Comparison of ENCODE assay signal across 29 mouse cellular contexts in the genomic region with DNA sequence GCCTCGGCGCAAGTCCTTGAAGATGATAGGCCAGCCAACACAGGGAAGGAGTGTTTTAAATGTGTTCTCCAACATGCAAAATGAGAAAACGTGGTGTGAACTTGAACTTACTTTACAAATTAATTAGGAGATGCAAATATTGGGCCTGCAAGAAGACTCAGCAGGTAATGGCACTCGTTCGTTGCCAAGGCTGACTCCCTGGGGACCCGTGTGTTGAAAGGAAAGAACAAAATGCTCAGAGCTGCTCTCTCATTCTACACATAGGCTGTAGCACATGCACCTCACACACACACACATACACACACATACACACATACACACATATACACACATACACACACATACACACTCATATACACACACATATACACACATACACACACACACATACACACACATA.
DNase-seq lines count a peak whose midpoint lies in the region; ATAC-seq lines count a peak whose summit lies in the region.
"Had no signal": no experiment of that assay in that cellular context is flagged by ENCODE, and none has a peak within 500 bp of the region (broad histone marks: within the 10 kb centered on the region; RNA-seq: fewer than 3 reads in every experiment).

No protein-coding gene starts in this region.

- no peak overlapping the region for H3K4me2 ChIP-seq in hindbrain, embryonic 15.5 days
- H3K4me2 ChIP-seq in hindbrain, embryonic 14.5 days (replicated peaks) = no peak overlapping the region
- no peak overlapping the region for H3K4me2 ChIP-seq in midbrain, embryonic 14.5 days (ENCODE audit: low read length)
- no peak overlapping the region for H3K4me2 ChIP-seq in neural tube, embryonic 15.5 days
- H3K4me2 ChIP-seq: forebrain, embryonic 15.5 days; heart, embryonic 12.5 days; neural tube, embryonic 12.5 days had no signal

- no peaks in the 10 kb centered on the region for H3K9me3 ChIP-seq in hindbrain, embryonic 15.5 days
- no peaks in the 10 kb centered on the region for H3K9me3 ChIP-seq in hindbrain, embryonic 14.5 days (ENCODE audit: control insufficient read depth, low read length)
- H3K9me3 ChIP-seq in midbrain, embryonic 14.5 days (ENCODE audit: control insufficient read depth, low read length) = no peaks in the 10 kb centered on the region
- no peaks in the 10 kb centered on the region for H3K9me3 ChIP-seq in midbrain, embryonic 10.5 days (replicated peaks)
- H3K9me3 ChIP-seq in neural tube, embryonic 15.5 days (replicated peaks) = no peaks in the 10 kb centered on the region
- H3K9me3 ChIP-seq: forebrain, embryonic 15.5 days; heart, embryonic 12.5 days; neural tube, embryonic 12.5 days had no signal

- no peaks in the 10 kb centered on the region for H3K36me3 ChIP-seq in hindbrain, embryonic 15.5 days
- H3K36me3 ChIP-seq in hindbrain, embryonic 14.5 days (replicated peaks; ENCODE audit: control insufficient read depth, insufficient read depth) = no peaks in the 10 kb centered on the region
- no peaks in the 10 kb centered on the region for H3K36me3 ChIP-seq in midbrain, embryonic 14.5 days (ENCODE audit: control insufficient read depth, insufficient read depth, low read length)
- H3K36me3 ChIP-seq in midbrain, embryonic 10.5 days = no peaks in the 10 kb centered on the region
- H3K36me3 ChIP-seq in neural tube, embryonic 15.5 days = no peaks in the 10 kb centered on the region
- H3K36me3 ChIP-seq: forebrain, embryonic 15.5 days; heart, embryonic 12.5 days; neural tube, embryonic 12.5 days had no signal

- no peak overlapping the region for H3K9ac ChIP-seq in hindbrain, embryonic 15.5 days
- no peak overlapping the region for H3K9ac ChIP-seq in hindbrain, embryonic 14.5 days
- no peak overlapping the region for H3K9ac ChIP-seq in midbrain, embryonic 14.5 days (replicated peaks; ENCODE audit: low read length)
- H3K9ac ChIP-seq in neural tube, embryonic 15.5 days (replicated peaks) = no peak overlapping the region
- H3K9ac ChIP-seq: forebrain, embryonic 15.5 days; heart, embryonic 12.5 days; liver, embryonic 14.5 days; neural tube, embryonic 12.5 days had no signal

- no peak overlapping the region for H3K4me3 ChIP-seq in hindbrain, embryonic 15.5 days
- no peak overlapping the region for H3K4me3 ChIP-seq in hindbrain, embryonic 14.5 days (replicated peaks; ENCODE audit: low read length)
- no peak overlapping the region for H3K4me3 ChIP-seq in midbrain, embryonic 14.5 days (replicated peaks; ENCODE audit: low read depth, low read length)
- H3K4me3 ChIP-seq in midbrain, embryonic 10.5 days = no peak overlapping the region
- H3K4me3 ChIP-seq in neural tube, embryonic 15.5 days (replicated peaks) = no peak overlapping the region
- H3K4me3 ChIP-seq: erythroblast, embryonic 14.5 days; forebrain, embryonic 15.5 days; gastrocnemius, adult 2 months; heart, adult 2 months; heart, embryonic 12.5 days; neural tube, embryonic 12.5 days had no signal

- 0 out of 2 replicates have a peak overlapping the region, but pooled peaks have one; percentile 39 for H3K27ac ChIP-seq in hindbrain, embryonic 15.5 days (replicated peaks)
- no peak overlapping the region for H3K27ac ChIP-seq in hindbrain, embryonic 14.5 days
- no peak overlapping the region for H3K27ac ChIP-seq in midbrain, embryonic 14.5 days (replicated peaks; ENCODE audit: low read depth, low read length)
- H3K27ac ChIP-seq in midbrain, embryonic 10.5 days (replicated peaks) = no peak overlapping the region
- peak overlapping the region; percentile 54; the same call in 1 of the 2 replicates for H3K27ac ChIP-seq in neural tube, embryonic 15.5 days (replicated peaks)
- H3K27ac ChIP-seq: forebrain, embryonic 15.5 days; gastrocnemius, adult 2 months; heart, adult 2 months; kidney, postnatal 0 days; liver, embryonic 14.5 days; macrophage; neural tube, embryonic 12.5 days had no signal

- no peaks in the 10 kb centered on the region for H3K27me3 ChIP-seq in hindbrain, embryonic 15.5 days
- H3K27me3 ChIP-seq in hindbrain, embryonic 14.5 days (ENCODE audit: control insufficient read depth, insufficient read depth, low read length) = no peaks in the 10 kb centered on the region
- no peaks in the 10 kb centered on the region for H3K27me3 ChIP-seq in midbrain, embryonic 14.5 days (ENCODE audit: control insufficient read depth, insufficient read depth, low read length)
- H3K27me3 ChIP-seq in midbrain, embryonic 10.5 days (ENCODE audit: low read depth, poor library complexity, severe bottlenecking) = no peaks in the 10 kb centered on the region
- no peaks in the 10 kb centered on the region for H3K27me3 ChIP-seq in neural tube, embryonic 15.5 days (replicated peaks)
- H3K27me3 ChIP-seq: forebrain, embryonic 15.5 days; heart, embryonic 12.5 days; neural tube, embryonic 12.5 days; Patski had no signal

- ATAC-seq in hindbrain, embryonic 15.5 days (ENCODE audit: low FRiP score, low read depth) = no peak
- ATAC-seq in hindbrain, embryonic 14.5 days (ENCODE audit: low FRiP score) = no peak
- no peak for ATAC-seq in midbrain, embryonic 14.5 days (ENCODE audit: low FRiP score, low TSS enrichment)
- peak; percentile 25; the same call in 1 of the 2 replicates for ATAC-seq in neural tube, embryonic 15.5 days (ENCODE audit: low FRiP score)
- ATAC-seq: forebrain, embryonic 15.5 days; intestine, embryonic 16.5 days; Patski had no signal

- peak; percentile 32 to 56 for DNase-seq in cerebellum, postnatal 10 days
- DNase-seq in cerebellum, adult 18-20 months = no peak
- no peak for DNase-seq in hindbrain, embryonic 14.5 days (ENCODE audit: low spot score)
- peak; percentile 59 for DNase-seq in midbrain, embryonic 14.5 days
- no peak for DNase-seq in midbrain, embryonic 10.5 days (ENCODE audit: low spot score)
- DNase-seq: adrenal gland, postnatal 36 days; cerebellum, adult 9-11 months; gastrocnemius, adult 2 months; gastrocnemius, postnatal 36 days; heart, adult 2 months; kidney, adult 8-10 months; kidney, postnatal 4 days; layer of hippocampus, postnatal 36 days; liver; lung, adult 2 months; lung, postnatal 10 days; retina, postnatal 1 day; right cerebral cortex, postnatal 14 days had no signal

- WGBS in hindbrain, embryonic 15.5 days = 47% methylated on average over 6 of the region's 6 CpGs
- 48% methylated on average over 6 of the region's 6 CpGs for WGBS in hindbrain, embryonic 14.5 days
- 63% methylated on average over 6 of the region's 6 CpGs for WGBS in midbrain, embryonic 14.5 days
- 87% methylated on average over 6 of the region's 6 CpGs for whole genome bisulfite sequencing in midbrain, embryonic 10.5 days
- 55% methylated on average over 6 of the region's 6 CpGs for WGBS in neural tube, embryonic 15.5 days

- peaks cover 16% of the 10 kb centered on the region for H3K4me1 ChIP-seq in hindbrain, embryonic 15.5 days (replicated peaks)
- peaks cover 6% of the 10 kb centered on the region; the same call in 1 of the 2 replicates for H3K4me1 ChIP-seq in hindbrain, embryonic 14.5 days (replicated peaks; ENCODE audit: control insufficient read depth, insufficient read depth, low read length)
- H3K4me1 ChIP-seq in midbrain, embryonic 14.5 days (ENCODE audit: control insufficient read depth, insufficient read depth, low read length) = peaks cover 7% of the 10 kb centered on the region
- H3K4me1 ChIP-seq in midbrain, embryonic 10.5 days = peaks cover 10% of the 10 kb centered on the region
- H3K4me1 ChIP-seq in neural tube, embryonic 15.5 days = peaks cover 10% of the 10 kb centered on the region; the same call in 1 of the 2 replicates

Comparison
In these comparisons a context has a peak if more than half of its experiments do, and no peak if none do; other contexts are left out.
1. DNase-seq: peak in cerebellum, postnatal 10 days (2 of 2) and midbrain, embryonic 14.5 days (single experiment); none in cerebellum, adult 18-20 months (0 of 2), hindbrain, embryonic 14.5 days (single experiment) and midbrain, embryonic 10.5 days (single experiment).
2. H3K27ac ChIP-seq: peak in hindbrain, embryonic 15.5 days (single experiment) and neural tube, embryonic 15.5 days (single experiment); none in hindbrain, embryonic 14.5 days (single experiment), midbrain, embryonic 14.5 days (single experiment) and midbrain, embryonic 10.5 days (single experiment).